Mouse (Mus musculus) forebrain, embryonic 14.5 days (tissue): ENCODE measurements around the gene Gabbr2. TPM values are rescaled to one million over a fixed set of nuclear protein-coding genes. Genes with fewer than 3 reads are reported as not detected.

Experiments used
- ATAC-seq: fragments of 200-750 bp; cut with Nextera tagmentation; 2 replicates; pipeline ENCODE4 v1.8.0; 2017; ENCODE audit warnings: mild to moderate bottlenecking, moderate library complexity
- DNase-seq: peaks from one replicate; pipeline ENCODE4 v3.0.0-alpha.2; 2015; ENCODE audit warnings: low spot score
- H3K27ac ChIP-seq: fragments of 300-500 bp; sonication (generic); 2 replicates; pipeline ENCODE4 v1.5.1; 2014; ENCODE audit warnings: low read depth, mild to moderate bottlenecking, control low read depth, low read length, moderate library complexity
- H3K27me3 ChIP-seq: fragments of 300-500 bp; sonication (generic); replicated peaks from 2 replicates; pipeline ENCODE4 v1.6.1; 2014; ENCODE audit warnings: low read length, control low read depth, mixed read lengths; ENCODE audit not compliant: control insufficient read depth, insufficient read depth
- H3K36me3 ChIP-seq: fragments of 300-500 bp; sonication (generic); 2 replicates; pipeline ENCODE4 v1.6.1; 2014; ENCODE audit warnings: low read length, control low read depth; ENCODE audit not compliant: control insufficient read depth, insufficient read depth
- H3K4me1 ChIP-seq: fragments of 300-500 bp; sonication (generic); 2 replicates; pipeline ENCODE4 v1.6.1; 2014; ENCODE audit warnings: antibody characterized with exemption, low read length, control low read depth; ENCODE audit not compliant: control insufficient read depth, insufficient read depth
- H3K4me2 ChIP-seq: fragments of 300-500 bp; sonication (generic); 2 replicates; pipeline ENCODE4 v1.6.1; 2014; ENCODE audit warnings: mild to moderate bottlenecking, control low read depth, low read length
- H3K4me3 ChIP-seq: fragments of 300-500 bp; sonication (generic); 2 replicates; pipeline ENCODE4 v1.5.1; 2014; ENCODE audit warnings: low read depth, low read length, control low read depth
- H3K9ac ChIP-seq: fragments of 300-500 bp; sonication (generic); 2 replicates; pipeline ENCODE4 v1.6.1; 2014; ENCODE audit warnings: mild to moderate bottlenecking, low read length, control low read depth, moderate library complexity
- H3K9me3 ChIP-seq: fragments of 300-500 bp; sonication (generic); replicated peaks from 2 replicates; pipeline ENCODE4 v1.6.1; 2016; ENCODE audit warnings: low read length, control low read depth, mixed read lengths; ENCODE audit not compliant: control insufficient read depth
- WGBS: fragments of 180-500 bp; shearing (Covaris S2); extraction: QIAGEN DNeasy Blood & Tissue Kit; methylation state at CpG from one replicate; pipeline ENCODE4 v1.1.7; 2014; 5-methylcytosine and 5-hydroxymethylcytosine counted together
- polyA plus RNA-seq: library from polyadenylated mRNA; unstranded; fragments of >200 nt; fragmentation: Nextera tagmentation; extraction: Ambion mirVana; gene quantifications from 2 replicates; pipeline ENCODE4 v1.2.1, GENCODE M21; 2014

Gabbr2 gene
- polyA plus RNA-seq, 1 experiment from 2014 or later, result 1.7 TPM

- Histone ChIP-seq H3K9ac (no peak overlapping the region), H3K4me1 (no peaks in the 10 kb centered on the region), H3K36me3 (no peaks in the 10 kb centered on the region), H3K4me3 (no peak overlapping the region), H3K4me2 (no peak overlapping the region), H3K27me3 (0 out of 2 replicates have a peak, but pooled peaks cover 10% of the 10 kb centered on the region), H3K27ac (no peak overlapping the region), H3K9me3 (no peaks in the 10 kb centered on the region)
- DNase-seq (no peak), ATAC-seq (no peak)
- 71% methylated on average over 6 of the region's 6 CpGs for WGBS
Measured at GRCm38 (mm10) chr4:46870157-46870556, 121.5 kb downstream of the Gabbr2 start.

DNA sequence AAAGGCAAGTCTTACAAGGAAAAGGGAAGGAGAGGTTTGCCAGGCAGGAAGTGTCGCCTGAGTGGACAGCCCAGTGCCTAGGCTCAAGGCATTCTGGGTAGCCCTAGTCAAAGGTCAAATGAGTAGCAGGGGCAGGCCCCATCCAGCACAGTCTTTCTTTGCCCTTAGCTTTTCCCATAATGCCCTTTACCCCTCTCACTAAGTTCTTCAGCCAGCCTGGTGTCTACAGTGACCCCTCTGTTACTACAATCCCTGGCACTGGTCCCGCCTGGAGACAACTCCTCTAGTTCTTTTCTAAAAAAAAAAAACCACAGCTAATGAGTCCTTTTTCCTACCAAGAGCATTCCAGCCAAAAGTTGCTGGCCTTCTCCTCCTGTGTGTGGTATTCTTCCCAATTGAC is 122.3 kb downstream of the Gabbr2 start:
- H3K27me3 ChIP-seq, result 0 out of 2 replicates have a peak, but pooled peaks cover 12% of the 10 kb centered on the region
- no peaks in the 10 kb centered on the region for H3K9me3 ChIP-seq
- H3K36me3 ChIP-seq, result no peaks in the 10 kb centered on the region
- 91% methylated on average over 2 of the region's 2 CpGs for WGBS
- H3K9ac ChIP-seq, result no peak overlapping the region
- H3K27ac ChIP-seq, result no peak overlapping the region
- H3K4me3 ChIP-seq, result no peak overlapping the region
- DNase-seq, result no peak
- no peak for ATAC-seq
- no peaks in the 10 kb centered on the region for H3K4me1 ChIP-seq
- no peak overlapping the region for H3K4me2 ChIP-seq

DNA sequence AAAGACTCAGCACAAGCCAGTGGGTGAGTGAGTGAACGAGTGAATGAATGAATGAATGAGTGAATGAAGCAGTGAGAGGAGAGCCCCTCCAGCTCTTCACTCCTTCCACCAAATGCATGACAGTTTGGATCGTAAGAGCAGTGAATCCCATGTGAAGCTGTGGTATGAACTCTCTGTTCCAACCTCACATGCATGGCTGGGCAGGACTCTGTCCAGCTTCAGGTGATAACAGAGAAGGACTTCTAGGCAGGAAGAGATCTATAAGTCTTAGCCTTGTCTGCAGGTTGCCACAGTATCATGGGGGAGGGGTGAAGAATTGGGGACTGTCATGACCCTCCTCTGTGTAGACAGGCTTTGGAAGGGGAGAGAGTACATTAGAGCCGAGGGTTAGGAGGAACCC is 122.8 kb downstream of the Gabbr2 start:
- 89% methylated on average over 3 of the region's 3 CpGs for WGBS
- DNase-seq, result no peak
- ATAC-seq, result no peak
- Histone ChIP-seq H3K4me3 (no peak overlapping the region), H3K27ac (no peak overlapping the region), H3K27me3 (0 out of 2 replicates have a peak, but pooled peaks cover 15% of the 10 kb centered on the region), H3K4me2 (no peak overlapping the region), H3K9me3 (no peaks in the 10 kb centered on the region), H3K4me1 (no peaks in the 10 kb centered on the region), H3K36me3 (no peaks in the 10 kb centered on the region), H3K9ac (no peak overlapping the region)

DNA sequence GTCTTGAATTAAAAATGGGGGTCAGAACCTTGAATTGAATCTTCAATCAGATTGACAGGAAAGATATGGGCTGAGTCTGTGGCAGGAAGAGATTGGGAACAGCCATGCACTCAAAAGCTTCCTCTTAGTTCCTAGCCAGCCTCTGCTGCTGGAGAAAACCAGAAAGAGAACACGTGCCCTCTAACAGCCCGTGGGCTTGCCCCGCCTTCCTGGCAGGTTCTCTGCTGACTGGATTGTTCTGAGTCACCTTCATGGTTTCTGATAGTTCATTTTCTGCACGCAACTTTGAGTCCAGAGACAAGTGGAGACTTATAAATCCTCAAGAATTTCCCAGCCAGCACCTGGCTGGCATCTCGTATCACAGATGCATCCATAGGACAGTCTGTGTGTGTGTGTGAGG is 123.5 kb downstream of the Gabbr2 start:
- H3K27ac ChIP-seq, result no peak overlapping the region
- H3K9me3 ChIP-seq, result no peaks in the 10 kb centered on the region
- H3K4me2 ChIP-seq, result no peak overlapping the region
- ATAC-seq, result no peak
- H3K4me1 ChIP-seq, result peaks cover under 1% of the 10 kb centered on the region; the same call in 1 of the 2 replicates
- 82% methylated on average over 5 of the region's 5 CpGs for WGBS
- H3K27me3 ChIP-seq, result 0 out of 2 replicates have a peak, but pooled peaks cover 17% of the 10 kb centered on the region
- H3K4me3 ChIP-seq, result no peak overlapping the region
- H3K9ac ChIP-seq, result no peak overlapping the region
- DNase-seq, result no peak
- H3K36me3 ChIP-seq, result no peaks in the 10 kb centered on the region

- H3K4me3 ChIP-seq, result no peak overlapping the region
- no peak overlapping the region for H3K27ac ChIP-seq
- no peaks in the 10 kb centered on the region for H3K36me3 ChIP-seq
- no peak for DNase-seq
- peaks cover 3% of the 10 kb centered on the region; the same call in 1 of the 2 replicates for H3K4me1 ChIP-seq
- no peak for ATAC-seq
- H3K27me3 ChIP-seq, result 0 out of 2 replicates have a peak, but pooled peaks cover 20% of the 10 kb centered on the region
- no peak overlapping the region for H3K4me2 ChIP-seq
- 91% methylated on average over 10 of the region's 10 CpGs for WGBS
- H3K9ac ChIP-seq, result no peak overlapping the region
- no peaks in the 10 kb centered on the region for H3K9me3 ChIP-seq
Measured at GRCm38 (mm10) chr4:46867779-46868178, 123.9 kb downstream of the Gabbr2 start.

GRCm38 (mm10) chr4:46866070-46866469 is 125.6 kb downstream of the Gabbr2 start:
- no peak overlapping the region for H3K9ac ChIP-seq
- H3K4me2 ChIP-seq, result no peak overlapping the region
- ATAC-seq (no peak), DNase-seq (no peak)
- H3K4me1 ChIP-seq, result peaks cover 3% of the 10 kb centered on the region; the same call in 1 of the 2 replicates
- H3K27me3 ChIP-seq, result 0 out of 2 replicates have a peak, but pooled peaks cover 19% of the 10 kb centered on the region
- H3K36me3 ChIP-seq, result no peaks in the 10 kb centered on the region
- 97% methylated on average over 2 of the region's 2 CpGs for WGBS
- H3K4me3 ChIP-seq, result no peak overlapping the region
- no peaks in the 10 kb centered on the region for H3K9me3 ChIP-seq
- no peak overlapping the region for H3K27ac ChIP-seq

DNA sequence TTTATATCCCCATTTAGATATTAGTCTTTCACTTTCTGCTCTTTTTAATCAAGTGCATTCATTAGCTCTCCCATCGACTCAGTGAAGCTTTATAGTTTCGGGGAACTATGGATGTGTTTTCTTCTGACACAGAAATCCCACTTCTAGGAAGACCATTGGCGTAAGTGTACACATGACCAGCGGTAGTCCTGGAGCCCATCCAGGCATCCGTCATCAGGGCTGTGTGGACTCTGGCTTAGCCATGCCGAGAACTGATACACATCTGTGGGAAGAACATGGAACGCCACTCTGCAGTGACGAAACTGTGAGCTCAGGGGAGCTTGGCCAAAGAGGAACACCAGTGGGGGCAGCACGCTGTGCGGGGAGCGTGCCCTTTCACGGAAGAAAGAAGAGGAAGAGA is 128.0 kb downstream of the Gabbr2 start:
- 50% methylated on average over 12 of the region's 12 CpGs for WGBS
- H3K27ac ChIP-seq, result no peak overlapping the region
- H3K4me2 ChIP-seq, result no peak overlapping the region
- H3K27me3 ChIP-seq, result 0 out of 2 replicates have a peak, but pooled peaks cover 20% of the 10 kb centered on the region
- H3K36me3 ChIP-seq, result no peaks in the 10 kb centered on the region
- H3K9ac ChIP-seq, result no peak overlapping the region
- H3K9me3 ChIP-seq, result no peaks in the 10 kb centered on the region
- peak; percentile 59 for DNase-seq
- ATAC-seq, result peak; percentile 43; the same call in 1 of the 2 replicates
- H3K4me3 ChIP-seq, result no peak overlapping the region
- H3K4me1 ChIP-seq, result peaks cover 3% of the 10 kb centered on the region; the same call in 1 of the 2 replicates

DNA sequence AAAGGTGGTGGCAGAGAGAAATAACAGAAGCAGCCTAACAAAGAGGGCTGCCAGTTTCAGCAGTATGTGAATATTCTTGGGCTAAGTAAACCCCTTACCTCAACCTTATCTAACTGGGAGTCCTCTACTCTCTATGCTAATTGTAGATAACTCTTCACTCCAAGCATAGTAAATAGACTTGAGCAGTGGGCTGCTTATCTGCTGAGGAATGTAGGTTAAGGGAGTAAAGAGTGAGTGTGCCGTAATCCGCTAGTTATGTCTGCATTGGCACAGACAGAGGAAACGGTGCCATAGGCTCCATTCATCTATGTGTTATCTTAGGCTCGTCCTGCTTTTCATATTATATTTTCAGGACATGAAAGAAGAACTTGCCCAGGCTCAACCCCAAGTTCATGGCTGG is 129.0 kb downstream of the Gabbr2 start:
- WGBS, result 88% methylated on average over 4 of the region's 4 CpGs
- H3K9me3 ChIP-seq, result no peaks in the 10 kb centered on the region
- H3K4me3 ChIP-seq, result no peak overlapping the region
- no peaks in the 10 kb centered on the region for H3K36me3 ChIP-seq
- no peak overlapping the region for H3K9ac ChIP-seq
- H3K27ac ChIP-seq, result no peak overlapping the region
- no peak overlapping the region for H3K4me2 ChIP-seq
- DNase-seq (no peak), ATAC-seq (no peak)
- H3K27me3 ChIP-seq, result 0 out of 2 replicates have a peak, but pooled peaks cover 20% of the 10 kb centered on the region
- peaks cover 3% of the 10 kb centered on the region; the same call in 1 of the 2 replicates for H3K4me1 ChIP-seq

GRCm38 (mm10) chr4:46860586-46860985 is 131.1 kb downstream of the Gabbr2 start:
- no peak overlapping the region for H3K4me2 ChIP-seq
- no peak overlapping the region for H3K9ac ChIP-seq
- peaks cover 4% of the 10 kb centered on the region; the same call in 1 of the 2 replicates for H3K4me1 ChIP-seq
- no peaks in the 10 kb centered on the region for H3K9me3 ChIP-seq
- no peak overlapping the region for H3K27ac ChIP-seq
- DNase-seq, result no peak
- ATAC-seq, result no peak
- 87% methylated on average over 6 of the region's 6 CpGs for WGBS
- peaks cover 33% of the 10 kb centered on the region; the same call in 1 of the 2 replicates for H3K27me3 ChIP-seq
- no peak overlapping the region for H3K4me3 ChIP-seq
- no peaks in the 10 kb centered on the region for H3K36me3 ChIP-seq
